Mouse (Mus musculus) naive thymus-derived CD4-positive, alpha-beta T cell, adult 2 months (primary cell): ENCODE data around the gene Alpi.

Experiments used
- DNase-seq: peaks from one replicate; pipeline ENCODE4 v3.0.0-alpha.2; 2011; ENCODE audit warnings: low read depth

Gene Alpi

DNA sequence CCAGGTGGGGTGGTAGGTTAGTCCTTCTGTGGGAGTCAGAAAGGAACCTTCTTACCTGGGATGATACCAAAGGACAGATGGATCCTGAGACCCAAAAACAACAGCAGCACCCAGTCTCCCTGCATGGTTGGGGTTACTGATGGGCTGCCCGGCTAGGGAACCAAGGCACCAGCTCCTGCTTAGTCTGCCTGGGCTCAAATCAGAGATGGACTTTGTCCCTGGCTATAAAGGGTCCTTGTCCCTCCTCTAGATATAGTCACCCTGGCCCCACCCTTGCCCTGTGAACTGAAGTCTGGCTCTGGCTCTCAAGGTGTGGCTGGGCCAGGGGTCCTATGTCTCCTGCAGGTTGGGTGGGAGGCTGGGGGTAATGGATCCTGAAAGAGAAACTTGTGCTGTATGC lies at the start of gene Alpi:
Gene Alpi (minus strand): TSS at position 196 of the 400 bp plus-strand sequence.
- no peak for DNase-seq

DNA sequence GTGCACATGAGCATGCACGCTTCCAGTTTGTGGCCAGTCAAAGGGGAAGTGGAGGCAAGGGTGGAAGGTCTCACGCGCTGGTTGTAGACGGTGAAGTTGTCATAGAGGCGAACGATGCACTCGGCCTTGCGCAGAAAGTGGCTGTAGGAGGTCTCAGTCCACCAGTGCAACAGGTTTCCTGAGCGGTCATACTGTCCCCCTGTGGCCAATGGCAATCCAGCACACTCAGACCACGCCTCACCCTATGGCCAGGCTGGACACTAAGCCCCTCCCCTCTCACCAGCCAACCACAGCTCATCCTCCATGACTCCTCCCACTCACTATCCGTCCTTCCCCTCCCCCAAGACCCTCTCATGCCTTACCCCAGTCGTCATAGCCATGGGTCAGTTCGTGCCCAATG lies 48.0 kb upstream of the Alpi start:
- no peak for DNase-seq

DNA sequence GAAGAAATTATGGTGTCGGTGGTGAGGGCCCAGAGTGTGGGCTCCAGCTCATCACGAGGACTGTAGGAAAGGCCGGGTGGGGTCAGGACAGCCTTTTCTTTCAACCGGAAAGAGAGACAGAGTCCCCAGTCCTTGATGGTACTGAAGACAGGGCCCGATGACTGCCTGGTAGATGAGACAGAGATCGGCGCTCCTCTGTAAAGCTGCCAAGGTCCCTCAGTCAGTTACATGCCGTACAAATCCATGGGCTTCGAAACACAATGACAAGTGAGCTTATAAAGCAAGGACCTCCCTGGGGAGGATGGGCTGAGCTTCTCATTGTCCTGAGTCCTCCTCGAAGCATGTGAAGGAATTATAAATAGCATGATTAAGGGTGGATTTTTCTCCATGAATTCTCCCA lies 41.7 kb upstream of the Alpi start:
- DNase-seq = no peak

DNA sequence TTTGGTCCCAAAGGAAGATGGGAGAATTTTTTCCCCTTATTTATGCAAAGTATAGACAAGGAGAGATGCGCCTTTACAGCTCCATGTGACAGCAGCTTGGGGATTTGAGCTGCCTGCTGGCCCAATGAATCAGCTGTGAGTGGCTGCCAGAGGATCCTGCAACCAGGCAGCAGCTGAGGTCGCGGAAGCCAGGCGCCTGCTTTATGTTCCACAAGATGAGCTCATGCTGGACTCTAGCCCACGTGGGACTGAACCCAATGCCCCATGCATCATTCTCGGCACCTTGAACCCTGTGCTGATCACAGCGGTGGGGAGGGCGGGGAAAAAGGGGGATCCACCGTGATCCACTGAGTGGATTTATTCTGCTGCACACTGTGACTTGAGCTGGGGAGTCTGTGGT lies 41.0 kb upstream of the Alpi start:
- DNase-seq = no peak

DNA sequence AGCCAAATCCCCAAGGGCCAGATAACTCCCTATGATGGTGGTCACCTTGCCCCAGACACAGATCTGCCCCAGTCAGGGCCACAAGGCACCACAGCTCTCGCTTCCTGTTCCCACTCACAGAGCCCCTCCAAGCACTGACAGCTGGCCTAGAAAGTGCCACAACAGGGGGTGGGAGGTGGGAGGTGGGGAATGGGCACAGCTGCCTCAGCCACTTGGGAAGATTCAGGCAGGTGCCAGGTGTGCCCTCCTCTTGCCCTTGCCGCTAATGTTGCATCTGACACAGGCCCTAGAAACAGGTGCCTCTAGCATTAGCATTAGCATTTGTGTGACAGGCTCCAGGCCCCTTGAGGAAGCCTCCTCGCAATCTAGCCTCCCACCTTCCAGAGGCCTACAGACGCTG lies 40.1 kb upstream of the Alpi start:
- no peak for DNase-seq

DNA sequence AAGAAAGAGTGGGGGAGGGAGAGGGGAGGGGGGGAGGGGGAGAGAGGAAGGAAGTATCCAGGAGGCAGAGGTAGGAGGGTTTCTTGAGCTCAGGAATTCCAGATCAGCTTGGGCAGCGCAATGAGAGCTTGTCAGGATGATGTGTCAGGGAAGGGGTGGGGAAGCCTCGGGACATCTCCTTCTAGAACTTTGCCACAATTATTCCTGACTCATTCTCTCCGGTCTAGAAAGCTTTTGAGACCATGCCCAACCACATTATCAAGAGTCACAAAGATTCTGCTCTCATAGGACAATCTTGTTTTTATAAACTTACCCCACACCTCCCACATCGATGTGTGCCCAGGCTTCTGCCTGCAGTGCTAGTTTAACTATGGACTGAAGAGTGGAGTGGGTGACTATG lies 30.4 kb upstream of the Alpi start:
- no peak for DNase-seq

DNA sequence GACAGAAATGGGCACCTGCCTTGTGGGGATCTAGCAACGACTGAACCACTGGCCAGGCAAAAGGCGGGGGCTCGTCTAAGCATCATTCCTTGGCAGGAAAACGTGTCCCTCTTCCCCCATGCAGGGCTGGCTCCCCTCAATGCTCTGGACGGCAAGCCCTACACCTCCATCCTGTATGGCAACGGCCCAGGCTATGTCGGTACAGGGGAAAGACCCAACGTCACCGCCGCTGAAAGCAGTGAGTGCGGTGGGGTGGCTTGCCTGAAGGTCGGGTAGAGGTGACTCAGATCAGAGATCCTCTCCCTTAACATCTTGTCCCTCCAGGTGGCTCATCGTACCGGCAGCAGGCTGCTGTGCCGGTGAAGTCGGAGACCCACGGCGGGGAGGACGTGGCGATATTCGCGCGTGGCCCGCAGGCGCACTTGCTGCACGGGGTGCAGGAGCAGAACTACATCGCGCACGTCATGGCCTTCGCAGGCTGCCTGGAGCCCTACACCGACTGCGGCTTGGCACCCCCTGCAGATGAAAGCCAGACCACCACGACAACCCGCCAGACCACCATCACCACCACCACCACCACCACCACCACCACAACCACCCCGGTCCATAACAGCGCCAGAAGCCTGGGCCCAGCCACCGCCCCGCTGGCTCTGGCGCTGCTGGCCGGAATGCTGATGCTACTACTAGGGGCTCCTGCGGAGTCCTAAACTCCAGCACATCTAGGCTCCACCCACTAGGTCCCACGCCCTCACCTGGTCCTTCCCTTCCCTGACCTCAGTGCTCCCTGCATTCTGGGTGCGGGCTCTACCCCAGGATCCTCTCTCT lies 26.0 kb upstream of the Alpi start:
- no peak for DNase-seq

DNA sequence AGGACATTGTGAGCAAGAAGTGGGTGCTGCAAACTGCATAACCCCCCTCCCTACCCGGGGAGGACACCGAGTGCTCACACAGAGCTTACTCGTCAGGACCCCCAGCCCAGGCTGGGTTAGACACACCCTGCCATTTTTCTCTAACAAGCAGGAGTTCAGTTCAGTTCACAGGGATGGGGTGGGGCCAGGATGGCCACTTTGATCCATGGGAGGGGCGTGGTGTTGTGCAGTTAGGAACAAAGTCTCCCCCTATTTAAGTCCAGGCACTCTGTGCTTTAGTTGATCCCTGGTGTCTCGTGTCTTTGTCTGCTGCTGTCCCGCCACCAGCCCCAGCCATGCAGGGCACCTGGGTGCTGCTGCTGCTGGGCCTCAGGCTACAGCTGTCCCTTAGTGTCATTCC lies 23.3 kb upstream of the Alpi start, which contains the start of gene Akp3:
Gene Akp3 (plus strand): TSS at position 301 of the 400 bp plus-strand sequence.
- DNase-seq = no peak

DNA sequence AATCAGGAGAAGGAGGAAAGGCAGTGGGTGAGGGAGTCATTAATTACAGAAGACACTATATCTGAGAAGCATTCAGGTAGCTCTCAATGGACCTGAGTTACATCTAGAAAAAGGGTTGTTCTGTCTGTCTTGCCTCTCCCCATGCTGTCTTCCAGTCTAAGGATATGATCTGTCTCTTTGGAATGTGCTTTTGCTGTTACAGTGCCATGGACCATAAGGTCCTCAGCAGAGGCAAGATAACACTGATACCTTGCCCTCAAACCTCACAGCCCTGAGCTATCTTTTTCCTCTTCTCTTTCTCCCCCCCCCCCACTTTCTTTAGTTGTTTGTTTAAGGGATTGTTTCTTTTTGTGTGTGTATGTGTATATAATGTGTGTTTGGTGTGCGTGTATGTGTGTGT lies 13.4 kb upstream of the Alpi start:
- no peak for DNase-seq

DNA sequence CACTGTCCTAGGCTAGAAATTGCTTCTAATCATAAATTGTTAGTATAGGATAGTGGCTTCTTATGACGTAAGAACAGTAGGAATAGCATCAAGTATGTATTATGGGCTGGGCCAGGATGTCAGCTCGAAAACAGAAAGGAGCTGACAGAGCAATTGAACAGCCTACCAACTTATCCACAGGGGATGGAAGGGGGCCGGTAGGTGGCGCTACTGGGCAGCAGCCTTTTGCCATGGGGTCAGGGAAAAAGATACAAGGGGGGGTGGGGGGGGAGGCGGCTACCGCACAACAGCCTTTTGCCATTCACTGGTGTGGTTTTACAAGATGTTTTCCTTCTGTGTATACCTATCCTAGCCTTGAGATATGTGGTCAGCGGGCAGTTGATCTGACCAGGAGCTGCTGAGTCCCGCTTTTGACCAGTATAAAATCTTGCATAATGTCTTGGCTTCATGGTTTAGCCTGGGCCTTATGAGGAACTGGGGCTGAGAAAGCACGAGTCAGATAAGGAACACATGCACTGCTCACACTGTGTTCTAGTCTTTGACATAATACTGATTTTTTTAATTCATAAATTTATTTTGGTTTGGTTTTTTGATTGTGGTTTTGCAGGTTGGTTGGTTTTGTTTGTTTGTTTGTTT lies 10.4 kb upstream of the Alpi start:
- peak; percentile 4 for DNase-seq

DNA sequence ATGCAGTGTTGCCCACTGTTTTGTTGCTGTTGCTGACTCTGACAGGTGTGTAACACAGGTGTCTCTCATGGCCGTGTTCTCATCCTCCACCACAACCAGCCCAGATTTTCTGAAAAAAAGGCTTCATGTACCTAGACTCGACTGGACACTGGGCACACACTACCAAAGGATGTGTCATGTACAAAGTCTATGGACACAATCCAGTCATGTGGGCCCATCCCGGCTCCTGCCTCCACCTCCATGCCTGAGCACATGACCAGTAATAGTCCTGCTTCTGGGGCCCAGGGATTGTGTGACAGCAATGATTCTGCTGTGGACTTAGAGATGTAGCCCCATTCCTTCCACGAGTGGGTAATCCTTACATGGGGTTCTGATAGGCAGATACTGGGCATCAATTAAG lies 7.2 kb upstream of the Alpi start:
- no peak for DNase-seq

DNA sequence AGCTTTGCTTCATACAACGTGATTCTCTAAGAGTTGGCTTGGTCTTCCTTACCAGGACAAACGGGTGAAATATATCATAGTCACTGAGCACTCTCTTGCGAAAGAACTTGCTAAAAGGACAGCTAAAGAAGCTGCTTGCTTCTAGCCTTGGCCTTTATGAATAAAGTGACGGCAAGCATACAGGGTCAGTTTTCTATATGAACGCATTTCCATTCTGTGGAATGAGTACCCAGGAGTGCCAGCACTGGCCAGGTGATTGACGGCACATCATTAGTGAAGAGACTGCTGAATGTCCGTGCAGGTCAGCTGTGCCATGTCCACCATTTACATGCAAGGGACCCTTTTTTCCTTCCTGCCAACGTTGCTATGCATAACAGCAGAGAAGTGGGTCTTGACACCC lies 5.1 kb upstream of the Alpi start:
- DNase-seq = no peak

DNA sequence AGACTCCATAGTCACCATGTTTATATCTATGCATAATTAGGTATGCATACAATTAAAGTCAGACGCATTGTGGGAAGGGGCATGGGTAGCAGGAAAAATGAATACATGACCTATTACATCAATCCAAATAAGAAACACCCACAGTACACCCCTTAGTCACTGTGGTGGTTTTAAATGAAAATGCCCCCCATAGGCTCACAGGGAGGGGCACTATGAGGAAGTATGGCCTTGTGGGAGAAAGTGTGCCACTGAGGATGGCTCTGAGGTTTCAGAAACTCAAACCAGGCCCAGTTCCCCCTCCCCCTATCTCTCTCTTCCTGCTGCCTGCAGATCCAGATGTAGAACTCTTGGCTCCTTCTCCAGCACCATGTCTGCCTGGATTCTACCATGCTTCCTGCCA lies 2.5 kb upstream of the Alpi start:
- DNase-seq = no peak

DNA sequence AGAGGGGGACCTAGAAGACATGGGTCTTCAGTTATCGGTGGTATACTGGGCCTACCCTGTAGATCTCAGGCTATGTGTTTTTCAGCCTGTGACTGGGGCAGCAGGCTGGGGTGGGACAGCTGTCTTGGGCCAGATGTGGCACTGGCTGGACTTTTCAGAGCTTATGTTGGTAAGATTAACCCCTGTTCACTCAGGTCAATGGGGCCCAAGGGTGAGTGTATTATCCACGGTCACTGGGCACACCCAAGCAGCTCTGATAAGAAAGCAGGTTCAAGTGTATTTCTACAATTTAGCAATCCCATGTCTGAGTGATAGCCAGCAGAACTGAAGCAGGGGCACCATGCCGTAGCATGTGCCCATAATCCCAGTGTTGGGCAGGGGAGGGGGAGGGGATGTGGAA lies 708 bp upstream of the Alpi start:
- no peak for DNase-seq

DNA sequence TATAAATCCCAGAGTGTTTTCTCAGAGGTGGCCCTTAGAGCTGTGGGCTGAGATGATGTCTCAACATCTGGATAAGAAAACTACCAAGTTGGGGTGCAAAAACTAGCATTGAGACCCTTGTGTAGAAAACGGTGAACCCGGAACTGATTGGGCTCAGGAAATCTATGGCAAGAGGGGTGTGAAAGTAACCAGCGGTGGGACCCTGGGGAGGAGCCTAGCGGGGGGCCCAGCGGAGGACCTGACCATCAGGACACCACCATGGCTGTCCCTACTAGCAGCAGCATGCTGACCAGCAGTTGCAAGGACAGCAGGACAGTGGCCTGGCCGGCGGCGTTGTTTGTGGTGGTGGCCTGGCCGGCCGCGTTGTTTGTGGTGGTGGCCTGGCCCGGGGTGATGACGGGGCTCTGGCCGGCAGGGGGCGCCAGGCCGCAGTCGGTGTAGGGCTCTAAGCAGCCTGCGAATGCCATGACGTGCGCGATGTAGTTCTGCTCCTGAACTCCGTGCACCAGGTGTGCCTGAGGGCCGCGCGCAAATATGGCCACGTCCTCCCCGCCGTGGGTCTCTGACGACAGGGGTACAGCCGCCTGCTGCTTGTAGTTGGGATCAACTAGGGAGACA lies 2.9 kb downstream of the Alpi start:
- DNase-seq = peak; percentile 40

DNA sequence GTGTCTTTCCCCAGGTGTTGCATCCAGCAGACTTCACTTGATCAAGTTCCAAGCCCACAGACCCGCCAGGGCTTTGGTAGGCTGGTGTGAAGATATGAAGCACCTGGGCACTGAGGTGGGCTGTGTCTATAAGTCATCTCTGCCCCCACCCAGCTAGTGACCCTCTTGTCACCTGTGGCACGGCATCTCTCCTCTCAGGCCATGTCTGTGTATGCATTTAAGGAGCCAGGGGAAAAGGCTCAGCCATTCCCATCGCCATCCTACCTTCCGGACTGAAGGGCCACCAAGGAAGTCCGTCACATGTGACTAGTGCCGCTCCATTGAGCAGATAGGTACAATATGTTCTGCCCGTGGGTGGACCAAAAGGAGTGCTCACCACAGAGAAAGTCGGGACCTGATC lies 5.8 kb downstream of the Alpi start:
- no peak for DNase-seq

DNA sequence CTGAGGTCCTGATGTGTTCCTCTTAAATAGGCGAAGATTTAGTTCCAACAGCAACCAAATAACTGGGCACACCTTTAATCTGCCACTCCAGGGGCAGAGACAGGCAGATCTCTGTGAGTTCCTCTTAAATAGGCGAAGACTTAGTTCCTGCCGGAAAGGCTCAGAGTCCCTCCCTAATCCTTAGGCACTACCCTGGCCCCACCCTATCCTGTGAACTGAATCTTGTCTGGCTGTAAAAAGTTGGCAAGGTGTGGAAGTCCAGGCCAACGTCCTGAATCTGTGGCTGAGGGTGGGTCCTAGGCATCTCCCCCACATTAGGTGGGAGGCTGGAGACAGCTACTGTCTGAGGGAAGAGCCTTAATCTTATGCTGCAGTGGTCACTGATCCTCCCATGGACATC lies 11.6 kb downstream of the Alpi start, which contains the start of gene Alppl2:
Gene Alppl2 (minus strand): TSS at position 101 of the 400 bp plus-strand sequence.
- no peak for DNase-seq

DNA sequence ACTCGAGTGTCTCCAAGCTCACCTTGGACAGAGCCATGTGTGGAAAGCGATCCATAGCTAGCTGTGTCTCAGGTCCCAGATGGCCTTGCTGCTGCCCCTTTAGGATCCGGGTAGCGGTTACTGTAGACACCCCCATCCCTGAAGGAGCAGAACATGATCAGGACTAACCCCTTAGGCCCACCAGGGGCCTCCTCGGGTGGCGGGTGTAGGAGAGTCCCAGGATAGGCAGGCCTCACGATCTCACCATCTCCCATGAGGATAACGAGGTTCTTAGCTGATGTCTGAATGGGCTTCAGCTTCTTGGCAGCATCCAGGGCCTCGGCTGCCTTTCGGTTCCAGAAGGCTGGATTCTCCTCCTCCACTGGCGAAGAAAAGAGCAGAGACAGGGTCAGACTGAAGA lies 12.2 kb downstream of the Alpi start:
- DNase-seq = no peak

DNA sequence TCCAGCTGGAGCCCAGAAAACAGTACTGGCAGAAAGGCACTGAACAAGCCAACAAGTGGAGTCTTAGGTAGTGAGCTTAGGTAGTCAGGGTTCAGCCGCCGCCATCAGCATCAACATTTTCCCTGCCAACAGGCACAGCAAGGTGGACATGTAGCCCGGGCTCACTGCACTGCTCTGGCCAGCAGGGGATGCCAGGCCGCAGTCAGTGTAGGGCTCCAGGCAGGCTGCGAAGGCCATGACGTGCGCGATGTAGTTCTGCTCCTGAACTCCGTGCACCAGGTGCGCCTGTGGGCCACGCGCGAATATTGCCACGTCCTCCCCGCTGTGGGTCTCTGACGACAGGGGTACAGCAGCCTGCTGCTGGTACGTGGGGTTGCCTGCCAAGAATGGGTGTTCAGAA lies 14.4 kb downstream of the Alpi start:
- no peak for DNase-seq

DNA sequence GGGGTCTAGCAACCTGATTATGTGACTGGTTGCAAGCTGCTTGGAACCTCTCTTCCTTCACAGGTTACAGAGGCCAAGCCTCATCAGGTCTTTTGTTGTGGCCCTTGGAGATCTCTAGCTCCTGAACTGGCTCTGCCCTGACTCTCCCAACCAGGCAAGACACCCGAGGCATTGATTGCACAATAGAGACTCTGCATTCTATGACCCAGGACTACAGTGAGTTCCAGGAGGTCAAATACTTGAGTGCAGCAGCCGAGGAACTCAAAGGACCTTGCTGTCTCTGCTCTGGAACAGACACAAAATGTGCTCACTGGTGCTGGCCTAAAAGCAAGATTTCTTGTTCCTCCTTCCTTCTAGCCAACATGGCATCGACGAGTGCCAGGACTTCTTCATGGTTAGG lies 15.2 kb downstream of the Alpi start:
- DNase-seq = no peak

DNA sequence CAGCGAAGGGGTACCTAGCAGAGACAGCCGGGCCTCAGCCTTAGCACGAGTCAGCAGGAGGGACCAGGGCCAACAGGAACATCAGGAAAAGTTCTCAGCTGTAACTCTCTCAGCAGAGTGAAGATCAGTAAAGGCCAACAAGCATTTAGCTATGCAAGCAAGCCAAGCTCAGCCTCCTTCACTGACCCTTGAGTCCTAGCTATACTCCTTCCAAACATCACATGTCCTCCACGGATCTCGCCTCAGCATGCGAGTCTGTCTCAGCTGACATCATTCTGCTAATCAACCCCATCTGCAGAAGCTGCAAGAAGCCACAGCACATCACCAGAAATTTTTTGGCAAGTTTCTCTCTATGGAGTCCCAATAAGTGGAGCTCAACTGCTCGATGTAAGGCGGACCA lies 27.6 kb downstream of the Alpi start:
- DNase-seq = no peak

DNA sequence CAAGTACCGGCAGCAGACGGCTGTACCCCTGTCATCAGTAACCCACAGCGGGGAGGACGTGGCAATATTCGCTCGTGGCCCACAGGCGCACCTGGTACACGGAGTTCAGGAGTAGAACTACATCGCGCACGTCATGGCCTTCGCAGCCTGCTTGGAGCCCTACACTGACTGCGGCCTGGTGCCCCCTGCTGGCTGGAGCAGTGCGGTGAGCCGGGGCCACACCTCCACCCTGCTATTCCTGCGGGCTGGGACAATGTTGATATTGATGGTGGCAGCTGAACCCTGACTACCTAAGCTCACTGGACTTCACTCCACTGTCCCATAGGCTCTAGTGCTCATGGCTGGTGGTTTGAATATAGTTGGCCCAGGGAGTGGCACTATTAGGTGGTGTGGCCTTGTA lies 30.7 kb downstream of the Alpi start:
- peak; percentile 26 for DNase-seq

DNA sequence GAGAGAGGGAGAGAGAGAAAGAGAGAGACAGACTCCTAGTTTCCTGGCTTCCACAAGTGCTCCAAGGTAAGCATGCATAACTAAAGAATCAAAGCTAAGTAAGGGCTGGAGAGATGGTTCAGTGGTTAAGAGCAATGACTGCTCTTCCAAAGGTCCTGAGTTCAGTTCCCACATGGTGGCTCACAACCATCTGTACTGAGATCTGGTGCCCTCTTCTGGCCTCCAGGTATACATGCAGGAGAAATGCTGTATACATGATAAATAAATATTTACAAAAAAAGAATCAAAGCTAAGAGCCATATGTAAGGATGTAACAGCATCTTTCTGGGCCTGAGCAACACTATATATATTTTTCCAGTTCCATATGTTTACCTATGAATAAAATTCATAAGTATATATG lies 40.5 kb downstream of the Alpi start:
- DNase-seq = no peak
